ENCODE assay signal across 20 mouse cellular contexts in the genomic region with DNA sequence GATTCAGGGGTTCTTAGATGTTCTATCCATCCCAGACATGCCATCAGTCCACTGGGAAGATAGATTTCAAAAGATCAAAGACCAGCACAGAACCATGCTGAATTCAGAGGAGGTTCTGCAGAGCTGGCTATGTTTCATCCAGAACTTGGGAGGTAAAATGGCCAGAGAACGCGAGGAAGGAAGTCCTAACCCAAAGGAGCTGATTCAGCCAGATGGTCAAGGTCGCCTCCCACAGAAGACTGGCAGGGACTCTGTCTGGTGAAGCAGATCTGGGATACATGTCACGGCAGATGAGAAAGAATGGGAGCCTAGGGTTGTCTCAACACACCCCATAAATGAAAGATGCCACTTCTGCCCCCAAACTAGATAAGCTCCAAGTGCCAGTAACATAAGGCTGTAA.
DNase-seq lines count a peak whose midpoint lies in the region; TF ChIP-seq lines count a peak whose summit lies in the region.
"Had no signal": no experiment of that assay in that cellular context is flagged by ENCODE, and none has a peak within 500 bp of the region (broad histone marks: within the 10 kb centered on the region; RNA-seq: fewer than 3 reads in every experiment).

No protein-coding gene starts in this region.

- no peak overlapping the region for H3K4me3 ChIP-seq in layer of hippocampus, adult 2 months
- no peak overlapping the region for H3K4me3 ChIP-seq in myocyte
- H3K4me3 ChIP-seq: gastrocnemius, adult 2 months; hindbrain, embryonic 12.5 days; hindbrain, embryonic 15.5 days; intestine, embryonic 15.5 days had no signal

- peak overlapping the region; percentile 31 for H3K4me2 ChIP-seq in myocyte (ENCODE audit: low read depth)
- H3K4me2 ChIP-seq: heart, embryonic 11.5 days; hindbrain, embryonic 12.5 days; hindbrain, embryonic 15.5 days; intestine, embryonic 15.5 days had no signal

- no peak for TF ChIP-seq POLR2A in myocyte (IDR thresholded peaks at IDR 0.05; ENCODE audit: insufficient read length, low read depth)

- H3K27ac ChIP-seq in layer of hippocampus, adult 2 months: 0 out of 2 replicates have a peak overlapping the region, but pooled peaks have one; percentile 14
- H3K27ac ChIP-seq: gastrocnemius, adult 2 months; hindbrain, embryonic 12.5 days; hindbrain, embryonic 15.5 days; intestine, embryonic 15.5 days had no signal

- no peak overlapping the region for H3ac ChIP-seq in myocyte (ENCODE audit: control insufficient read depth, insufficient read length)

- no peak for TF ChIP-seq CTCF in layer of hippocampus, adult 2 months (conservative IDR thresholded peaks at IDR 0.05)

- no peaks in the 10 kb centered on the region for H3K36me3 ChIP-seq in myocyte (ENCODE audit: control insufficient read depth, insufficient read depth)
- H3K36me3 ChIP-seq: G1E; hindbrain, embryonic 12.5 days; hindbrain, embryonic 15.5 days; intestine, embryonic 15.5 days had no signal

- peak; percentile 39 for DNase-seq in adrenal gland, adult 2 months
- no peak for DNase-seq in adrenal gland, adult 18-20 months (ENCODE audit: low spot score in 2 of 2)
- no peak for DNase-seq in layer of hippocampus, adult 2 months (ENCODE audit: low spot score in 2 of 2)
- no peak for DNase-seq in layer of hippocampus, adult 11-12 months (ENCODE audit: low spot score)
- DNase-seq in right cerebral cortex, postnatal 10 days (ENCODE audit: low spot score in 2 of 2): no peak
- DNase-seq: adrenal gland, adult 8-10 months; B cell, adult 2 months; cerebellum, adult 18-20 months; cerebellum, adult 9-10 months; forebrain, postnatal 0 days; gastrocnemius, adult 2 months; gastrocnemius, postnatal 14 days; heart, adult 11 months had no signal

- no peaks in the 10 kb centered on the region for H3K27me3 ChIP-seq in myocyte (ENCODE audit: control insufficient read depth, insufficient read depth, insufficient read length)
- H3K27me3 ChIP-seq: hindbrain, embryonic 12.5 days; hindbrain, embryonic 15.5 days; intestine, embryonic 15.5 days; Patski had no signal

- H3K79me2 ChIP-seq in myocyte (ENCODE audit: control insufficient read depth, insufficient read depth): no peaks in the 10 kb centered on the region

TF ChIP-seq in myocyte, 11 proteins besides CTCF, POLR2A, EP300 and RAD21:
- TF ChIP-seq E2F4 (IDR thresholded peaks at IDR 0.05; ENCODE audit: insufficient read depth): no peak
- TF ChIP-seq CEBPB (IDR thresholded peaks at IDR 0.05; ENCODE audit: insufficient read depth, poor library complexity, severe bottlenecking): no peak
- no peak for TF ChIP-seq MYOG (IDR thresholded peaks at IDR 0.05; ENCODE audit: control insufficient read depth in 1 of 3, insufficient read depth in 1 of 3, insufficient read length in 2 of 3, low read depth in 2 of 3)
- no peak for TF ChIP-seq MAX (IDR thresholded peaks at IDR 0.05; ENCODE audit: low read depth)
- TF ChIP-seq MYOD1 (IDR thresholded peaks at IDR 0.05; ENCODE audit: control insufficient read depth in 1 of 3, insufficient read length in 2 of 3, low read depth in 2 of 3): no peak
- no peak for TF ChIP-seq TCF3 (IDR thresholded peaks at IDR 0.05; ENCODE audit: insufficient read length, low read depth)
- no peak for TF ChIP-seq REST (IDR thresholded peaks at IDR 0.05; ENCODE audit: insufficient read depth, insufficient read length)
- no peak for TF ChIP-seq SRF (IDR thresholded peaks at IDR 0.05; ENCODE audit: control insufficient read depth, insufficient read length, low read depth)
- TF ChIP-seq USF1 (IDR thresholded peaks at IDR 0.05; ENCODE audit: low read depth): no peak
- no peak for TF ChIP-seq POLR2AphosphoS2 (IDR thresholded peaks at IDR 0.05; ENCODE audit: insufficient read length, low read depth)
- TF ChIP-seq TCF12 (IDR thresholded peaks at IDR 0.05; ENCODE audit: insufficient read depth, poor library complexity, severe bottlenecking): no peak
